Mouse (Mus musculus) hindbrain, embryonic 15.5 days (tissue): ENCODE data around the gene Tmem125. TPM values are rescaled to one million over a fixed set of nuclear protein-coding genes. Genes with fewer than 3 reads are reported as not detected.

ENCODE experiments used
- ATAC-seq: fragments of 200-750 bp; cut with Nextera tagmentation; 2 replicates; pipeline ENCODE4 v1.8.0; 2017; ENCODE audit warnings: low read depth, moderate number of reproducible peaks, moderate TSS enrichment; ENCODE audit not compliant: low FRiP score
- H3K27ac ChIP-seq: fragments of 300-500 bp; sonication (generic); replicated peaks from 2 replicates; pipeline ENCODE4 v1.5.1; 2015; ENCODE audit warnings: mild to moderate bottlenecking, inconsistent platforms
- H3K27me3 ChIP-seq: fragments of 300-500 bp; sonication (generic); 2 replicates; pipeline ENCODE4 v1.6.1; 2015; ENCODE audit warnings: control low read depth, inconsistent platforms
- H3K36me3 ChIP-seq: fragments of 300-500 bp; sonication (generic); 2 replicates; pipeline ENCODE4 v1.6.1; 2015; ENCODE audit warnings: control low read depth, inconsistent platforms
- H3K4me1 ChIP-seq: fragments of 300-500 bp; sonication (generic); replicated peaks from 2 replicates; pipeline ENCODE4 v1.6.1; 2015; ENCODE audit warnings: control low read depth, inconsistent platforms
- H3K4me2 ChIP-seq: fragments of 300-500 bp; sonication (generic); 2 replicates; pipeline ENCODE4 v1.6.1; 2015; ENCODE audit warnings: moderate library complexity, mild to moderate bottlenecking, inconsistent platforms
- H3K4me3 ChIP-seq: fragments of 300-500 bp; sonication (generic); 2 replicates; pipeline ENCODE4 v1.5.1; 2015; ENCODE audit warnings: mild to moderate bottlenecking, inconsistent platforms
- H3K9ac ChIP-seq: fragments of 300-500 bp; sonication (generic); 2 replicates; pipeline ENCODE4 v1.6.1; 2015; ENCODE audit warnings: inconsistent platforms
- H3K9me3 ChIP-seq: fragments of 300-500 bp; sonication (generic); 2 replicates; pipeline ENCODE4 v1.6.1; 2016; ENCODE audit warnings: control low read depth, inconsistent platforms
- WGBS: fragments of 180-500 bp; shearing (Covaris S2); methylation state at CpG from one replicate; pipeline ENCODE4 v1.1.7; 2015; 5-methylcytosine and 5-hydroxymethylcytosine counted together
- polyA plus RNA-seq: library from polyadenylated mRNA; unstranded; fragments of >200 nt; fragmentation: Nextera tagmentation; extraction: Ambion mirVana; gene quantifications from 2 replicates; pipeline ENCODE4 v1.2.1, GENCODE M21; 2015

The Tmem125 gene
- polyA plus RNA-seq, 1 experiment from 2014 or later: 0.18 TPM

GRCm38 (mm10) chr4:118533156-118533555 is 10.7 kb downstream of the Tmem125 start:
- Histone ChIP-seq H3K9me3 (no peaks in the 10 kb centered on the region), H3K9ac (no peak overlapping the region), H3K4me1 (no peaks in the 10 kb centered on the region), H3K27me3 (no peaks in the 10 kb centered on the region), H3K27ac (no peak overlapping the region), H3K4me2 (no peak overlapping the region), H3K36me3 (no peaks in the 10 kb centered on the region), H3K4me3 (no peak overlapping the region)
- WGBS: 39% methylated on average over 3 of the region's 4 CpGs
- ATAC-seq: no peak

- no peak overlapping the region for H3K4me3 ChIP-seq
- H3K27ac ChIP-seq: no peak overlapping the region
- H3K9ac ChIP-seq: no peak overlapping the region
- no peaks in the 10 kb centered on the region for H3K4me1 ChIP-seq
- no peaks in the 10 kb centered on the region for H3K36me3 ChIP-seq
- no peaks in the 10 kb centered on the region for H3K9me3 ChIP-seq
- no peak overlapping the region for H3K4me2 ChIP-seq
- WGBS: 83% methylated on average over 5 of the region's 5 CpGs
- no peak for ATAC-seq
- no peaks in the 10 kb centered on the region for H3K27me3 ChIP-seq
These were observed 11.2 kb downstream of the Tmem125 start for GRCm38 (mm10) chr4:118532663-118533062.

- 85% methylated on average over 6 of the region's 6 CpGs for WGBS
- Histone ChIP-seq H3K4me1 (no peaks in the 10 kb centered on the region), H3K36me3 (no peaks in the 10 kb centered on the region), H3K27me3 (no peaks in the 10 kb centered on the region), H3K9ac (no peak overlapping the region), H3K4me3 (no peak overlapping the region), H3K4me2 (no peak overlapping the region), H3K9me3 (no peaks in the 10 kb centered on the region), H3K27ac (no peak overlapping the region)
- ATAC-seq: no peak
These were observed 16.1 kb downstream of the Tmem125 start for GRCm38 (mm10) chr4:118527720-118528119.

- Histone ChIP-seq H3K9ac (no peak overlapping the region), H3K36me3 (no peaks in the 10 kb centered on the region), H3K4me1 (no peaks in the 10 kb centered on the region), H3K4me3 (no peak overlapping the region), H3K27ac (no peak overlapping the region), H3K9me3 (no peaks in the 10 kb centered on the region), H3K4me2 (no peak overlapping the region), H3K27me3 (no peaks in the 10 kb centered on the region)
- no peak for ATAC-seq
- WGBS: 49% methylated on average over 5 of the region's 5 CpGs
These were observed 16.5 kb downstream of the Tmem125 start for GRCm38 (mm10) chr4:118527335-118527681.

GRCm38 (mm10) chr4:118526408-118527334 is 17.2 kb downstream of the Tmem125 start, which contains the start of gene 2610528J11Rik:
Gene 2610528J11Rik, plus strand, starts transcription at chr4:118526999.
- no peak for ATAC-seq
- Histone ChIP-seq H3K27me3 (no peaks in the 10 kb centered on the region), H3K4me2 (no peak within 1 kb of the TSS), H3K36me3 (no peaks in the 10 kb centered on the region), H3K9me3 (no peaks in the 10 kb centered on the region), H3K9ac (no peak within 1 kb of the TSS), H3K27ac (no peak within 1 kb of the TSS), H3K4me1 (no peaks in the 10 kb centered on the region), H3K4me3 (no peak within 1 kb of the TSS)
- WGBS: 45% methylated on average over 17 of the region's 17 CpGs

- ATAC-seq: no peak
- Histone ChIP-seq H3K9me3 (no peaks in the 10 kb centered on the region), H3K4me3 (no peak overlapping the region), H3K36me3 (no peaks in the 10 kb centered on the region), H3K4me1 (no peaks in the 10 kb centered on the region), H3K27me3 (no peaks in the 10 kb centered on the region), H3K9ac (no peak overlapping the region), H3K4me2 (no peak overlapping the region), H3K27ac (no peak overlapping the region)
- 84% methylated on average over 3 of the region's 3 CpGs for WGBS
These were observed 18.1 kb downstream of the Tmem125 start for GRCm38 (mm10) chr4:118525779-118526178.

- Histone ChIP-seq H3K4me1 (no peaks in the 10 kb centered on the region), H3K9me3 (no peaks in the 10 kb centered on the region), H3K4me2 (no peak overlapping the region), H3K27me3 (no peaks in the 10 kb centered on the region), H3K9ac (no peak overlapping the region), H3K27ac (no peak overlapping the region), H3K36me3 (no peaks in the 10 kb centered on the region), H3K4me3 (no peak overlapping the region)
- WGBS: 64% methylated on average over 7 of the region's 7 CpGs
- no peak for ATAC-seq
These were observed 19.9 kb downstream of the Tmem125 start for GRCm38 (mm10) chr4:118523976-118524375.

- H3K27ac ChIP-seq: no peak overlapping the region
- H3K9ac ChIP-seq: no peak overlapping the region
- no peaks in the 10 kb centered on the region for H3K9me3 ChIP-seq
- 90% methylated on average over 7 of the region's 7 CpGs for WGBS
- H3K36me3 ChIP-seq: no peaks in the 10 kb centered on the region
- 0 out of 2 replicates have a peak, but pooled peaks cover 2% of the 10 kb centered on the region for H3K4me1 ChIP-seq
- H3K4me2 ChIP-seq: no peak overlapping the region
- no peak overlapping the region for H3K4me3 ChIP-seq
- no peaks in the 10 kb centered on the region for H3K27me3 ChIP-seq
- no peak for ATAC-seq
These were observed 21.6 kb downstream of the Tmem125 start for GRCm38 (mm10) chr4:118522248-118522647.

- 71% methylated on average over 5 of the region's 5 CpGs for WGBS
- Histone ChIP-seq H3K9ac (no peak overlapping the region), H3K4me1 (0 out of 2 replicates have a peak, but pooled peaks cover 5% of the 10 kb centered on the region), H3K4me3 (no peak overlapping the region), H3K4me2 (no peak overlapping the region), H3K9me3 (no peaks in the 10 kb centered on the region), H3K36me3 (no peaks in the 10 kb centered on the region), H3K27me3 (no peaks in the 10 kb centered on the region), H3K27ac (no peak overlapping the region)
- no peak for ATAC-seq
These were observed 25.6 kb downstream of the Tmem125 start for GRCm38 (mm10) chr4:118518208-118518607.

- Histone ChIP-seq H3K9ac (no peak overlapping the region), H3K27me3 (no peaks in the 10 kb centered on the region), H3K4me2 (no peak overlapping the region), H3K4me3 (no peak overlapping the region), H3K36me3 (no peaks in the 10 kb centered on the region), H3K27ac (no peak overlapping the region), H3K4me1 (0 out of 2 replicates have a peak, but pooled peaks cover 5% of the 10 kb centered on the region), H3K9me3 (no peaks in the 10 kb centered on the region)
- 29% methylated on average over 16 of the region's 16 CpGs for WGBS
- ATAC-seq: no peak
These were observed 26.2 kb downstream of the Tmem125 start for GRCm38 (mm10) chr4:118517497-118518146.

- Histone ChIP-seq H3K4me1 (0 out of 2 replicates have a peak, but pooled peaks cover 5% of the 10 kb centered on the region), H3K27me3 (no peaks in the 10 kb centered on the region), H3K4me3 (no peak overlapping the region), H3K9me3 (no peaks in the 10 kb centered on the region), H3K9ac (no peak overlapping the region), H3K4me2 (no peak overlapping the region), H3K27ac (no peak overlapping the region), H3K36me3 (no peaks in the 10 kb centered on the region)
- ATAC-seq: no peak
- WGBS: 32% methylated on average over 20 of the region's 20 CpGs
These were observed 26.9 kb downstream of the Tmem125 start for GRCm38 (mm10) chr4:118516699-118517496.

GRCm38 (mm10) chr4:118509050-118509449 is 34.8 kb downstream of the Tmem125 start:
- Histone ChIP-seq H3K4me1 (no peaks in the 10 kb centered on the region), H3K36me3 (no peaks in the 10 kb centered on the region), H3K27me3 (no peaks in the 10 kb centered on the region), H3K27ac (no peak overlapping the region), H3K9ac (no peak overlapping the region), H3K4me2 (no peak overlapping the region), H3K9me3 (no peaks in the 10 kb centered on the region), H3K4me3 (no peak overlapping the region)
- 9% methylated on average over 6 of the region's 6 CpGs for whole genome bisulfite sequencing
- ATAC-seq: no peak
